Mouse (Mus musculus) induced T-regulatory cell, adult 2 months (primary cell): ENCODE data around the gene Pde6h.
"Not testable (repeated sequence)": the region's sequence is repeated elsewhere in the genome, so short reads cannot be mapped to it uniquely, and the experiment has no call there.

ENCODE experiments used
- DNase-seq: peaks from one replicate; pipeline ENCODE4 v3.0.0-alpha.2; 2012; ENCODE audit warnings: low read depth

Gene Pde6h

GRCm38 (mm10) chr6:136923532-136923931, at the start of gene Pde6h:
Pde6h (plus strand) TSS chr6:136923832.
- peak; percentile 7 for DNase-seq

- DNase-seq: no peak
Measured at GRCm38 (mm10) chr6:136874599-136874998, 49.0 kb upstream of the Pde6h start.

- DNase-seq: no peak
Measured at GRCm38 (mm10) chr6:136875670-136876069, 48.0 kb upstream of the Pde6h start, which contains the start of gene Mgp. Mgp (minus strand) TSS chr6:136875823.

GRCm38 (mm10) chr6:136881678-136882077, 42.0 kb upstream of the Pde6h start:
- DNase-seq: no peak

GRCm38 (mm10) chr6:136883431-136883915, 40.2 kb upstream of the Pde6h start:
- DNase-seq: no peak

GRCm38 (mm10) chr6:136883961-136884360, 39.7 kb upstream of the Pde6h start:
- DNase-seq: no peak

GRCm38 (mm10) chr6:136884766-136885165, 38.9 kb upstream of the Pde6h start:
- not testable (repeated sequence) for DNase-seq

- no peak for DNase-seq
Measured at GRCm38 (mm10) chr6:136887854-136888253, 35.8 kb upstream of the Pde6h start.

- DNase-seq: no peak
Measured at GRCm38 (mm10) chr6:136889067-136889466, 34.6 kb upstream of the Pde6h start.

- no peak for DNase-seq
Measured at GRCm38 (mm10) chr6:136889554-136889953, 34.1 kb upstream of the Pde6h start.

GRCm38 (mm10) chr6:136892002-136892401, 31.6 kb upstream of the Pde6h start:
- no peak for DNase-seq

GRCm38 (mm10) chr6:136894532-136895339, 28.9 kb upstream of the Pde6h start:
- DNase-seq: no peak

- DNase-seq: no peak
Measured at GRCm38 (mm10) chr6:136897789-136898188, 25.8 kb upstream of the Pde6h start.

- DNase-seq: no peak
Measured at GRCm38 (mm10) chr6:136898222-136898621, 25.4 kb upstream of the Pde6h start.

- peak; percentile 56 for DNase-seq
Measured at GRCm38 (mm10) chr6:136898954-136899353, 24.7 kb upstream of the Pde6h start.

GRCm38 (mm10) chr6:136900369-136901009, 23.1 kb upstream of the Pde6h start:
- peak; percentile 46 for DNase-seq

- no peak for DNase-seq
Measured at GRCm38 (mm10) chr6:136901010-136901409, 22.6 kb upstream of the Pde6h start.

- DNase-seq: peak; percentile 52
Measured at GRCm38 (mm10) chr6:136902527-136902926, 21.1 kb upstream of the Pde6h start.

GRCm38 (mm10) chr6:136903885-136904470, 19.7 kb upstream of the Pde6h start:
- DNase-seq: no peak

- DNase-seq: no peak
Measured at GRCm38 (mm10) chr6:136906283-136906936, 17.2 kb upstream of the Pde6h start.

- no peak for DNase-seq
Measured at GRCm38 (mm10) chr6:136906937-136907293, 16.7 kb upstream of the Pde6h start.

GRCm38 (mm10) chr6:136910247-136910890, 13.3 kb upstream of the Pde6h start:
- DNase-seq: no peak
